Mouse (Mus musculus): Measurements from ENCODE around the gene Mtch1. TPM values are rescaled to one million over a fixed set of nuclear protein-coding genes. Genes with fewer than 3 reads are reported as not detected.
"Not testable (repeated sequence)": the region's sequence is repeated elsewhere in the genome, so short reads cannot be mapped to it uniquely, and the experiment has no call there.

The Mtch1 gene
- total RNA-seq, 2 experiments from 2014 or later = 69.5 to 125 TPM

DNA sequence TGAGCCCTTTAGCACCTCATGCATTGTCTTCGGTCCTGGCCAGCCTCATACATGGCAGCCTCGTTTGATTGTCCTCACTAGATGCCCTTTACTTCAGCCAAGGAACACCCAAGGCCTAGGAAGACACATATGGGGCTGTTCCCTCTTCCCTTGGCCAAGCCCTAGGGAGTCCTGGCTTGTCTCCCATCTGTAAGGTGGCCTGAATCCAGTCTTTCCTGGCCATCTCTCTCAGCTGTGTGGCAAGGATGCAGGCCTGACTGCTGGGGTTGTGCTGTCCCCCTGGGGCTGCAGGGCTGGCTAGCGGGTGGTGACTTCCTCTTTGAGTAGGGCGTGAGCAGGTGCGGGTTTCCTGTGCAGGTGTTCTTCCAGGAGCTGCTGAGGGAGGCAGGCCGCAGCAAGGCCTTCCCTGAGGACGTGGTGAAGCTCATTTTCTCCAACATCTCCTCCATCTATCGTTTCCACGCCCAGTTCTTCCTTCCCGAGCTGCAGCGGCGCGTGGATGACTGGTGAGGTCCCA, 17.4 kb upstream of the Mtch1 start:
- no peak for ATAC-seq (replicated peaks; ENCODE audit: poor library complexity, severe bottlenecking)

DNA sequence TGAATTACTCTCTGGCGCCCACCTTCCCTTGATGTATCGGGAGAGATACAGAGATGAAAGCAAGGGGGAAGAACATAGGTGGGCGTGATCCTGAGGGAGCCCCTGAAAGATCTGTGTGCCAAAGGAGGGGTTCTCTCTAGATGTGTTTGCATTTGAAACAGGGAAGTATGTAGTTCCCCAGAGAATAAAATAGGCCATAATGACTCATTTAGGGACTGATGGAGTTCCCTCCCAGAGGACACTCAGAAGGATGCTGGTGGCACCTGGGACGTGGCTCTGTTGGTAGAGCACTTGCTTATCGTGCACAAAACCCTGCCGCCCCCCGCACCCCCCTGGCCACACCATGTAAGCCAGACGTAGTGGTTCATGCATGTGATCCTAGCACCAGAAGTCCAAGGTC, 15.4 kb upstream of the Mtch1 start:
- ATAC-seq (replicated peaks; ENCODE audit: poor library complexity, severe bottlenecking) = no peak

- peak; percentile 65 for ATAC-seq (replicated peaks; ENCODE audit: poor library complexity, severe bottlenecking)
Observed at GRCm38 (mm10) chr17:29361982-29362691, 14.4 kb upstream of the Mtch1 start.

GRCm38 (mm10) chr17:29360761-29361221, 13.1 kb upstream of the Mtch1 start, which contains the start of gene Fgd2:
Gene Fgd2, plus strand, starts transcription at chr17:29360914.
- ATAC-seq (replicated peaks; ENCODE audit: poor library complexity, severe bottlenecking) = peak; percentile 84

- ATAC-seq (replicated peaks; ENCODE audit: poor library complexity, severe bottlenecking) = no peak
Observed at GRCm38 (mm10) chr17:29358928-29359327, 11.2 kb upstream of the Mtch1 start.

DNA sequence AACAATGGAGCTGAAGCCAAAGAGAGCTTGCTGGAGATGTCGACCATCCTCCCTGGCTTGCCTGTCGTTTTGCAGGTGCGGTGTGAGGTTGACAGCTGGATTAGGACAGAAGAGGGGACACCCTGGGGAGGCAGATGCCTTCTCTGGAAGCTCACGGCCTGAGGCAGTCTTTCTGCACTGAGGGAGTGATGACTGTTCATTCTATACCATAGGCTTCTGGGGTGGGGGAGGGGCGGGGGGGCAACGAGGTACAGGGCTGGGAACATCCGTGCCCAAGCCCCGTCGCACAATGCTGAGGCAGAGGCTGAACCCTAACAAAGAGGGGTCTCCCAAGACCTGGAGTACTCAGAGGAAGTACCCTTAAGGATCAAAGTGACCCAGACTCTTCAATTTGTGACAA, 9.1 kb upstream of the Mtch1 start:
- no peak for ATAC-seq (replicated peaks; ENCODE audit: poor library complexity, severe bottlenecking)

GRCm38 (mm10) chr17:29356479-29356856, 8.7 kb upstream of the Mtch1 start:
- ATAC-seq (replicated peaks; ENCODE audit: poor library complexity, severe bottlenecking) = no peak

- no peak for ATAC-seq (replicated peaks; ENCODE audit: poor library complexity, severe bottlenecking)
Observed at GRCm38 (mm10) chr17:29355841-29356478, 8.2 kb upstream of the Mtch1 start.

DNA sequence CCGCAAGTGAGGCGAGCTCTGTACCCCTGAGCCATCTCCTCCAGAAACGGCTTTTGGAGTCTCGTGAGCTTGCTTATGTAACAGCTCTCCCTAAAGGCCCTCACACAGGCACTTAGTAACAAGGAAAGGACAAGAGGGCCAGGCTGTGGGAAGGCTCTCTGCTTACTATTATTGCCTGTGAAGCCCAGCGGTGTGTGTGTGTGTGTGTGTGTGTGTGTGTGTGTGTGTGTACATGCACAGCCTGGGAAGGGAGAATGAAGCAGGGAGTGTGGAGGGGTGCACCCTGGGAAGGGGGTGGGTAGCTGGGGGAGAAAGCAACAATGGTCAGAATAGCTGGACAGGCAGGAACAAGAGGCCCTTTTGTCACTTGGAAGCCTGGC, 7.7 kb upstream of the Mtch1 start:
- ATAC-seq (replicated peaks; ENCODE audit: poor library complexity, severe bottlenecking) = no peak

DNA sequence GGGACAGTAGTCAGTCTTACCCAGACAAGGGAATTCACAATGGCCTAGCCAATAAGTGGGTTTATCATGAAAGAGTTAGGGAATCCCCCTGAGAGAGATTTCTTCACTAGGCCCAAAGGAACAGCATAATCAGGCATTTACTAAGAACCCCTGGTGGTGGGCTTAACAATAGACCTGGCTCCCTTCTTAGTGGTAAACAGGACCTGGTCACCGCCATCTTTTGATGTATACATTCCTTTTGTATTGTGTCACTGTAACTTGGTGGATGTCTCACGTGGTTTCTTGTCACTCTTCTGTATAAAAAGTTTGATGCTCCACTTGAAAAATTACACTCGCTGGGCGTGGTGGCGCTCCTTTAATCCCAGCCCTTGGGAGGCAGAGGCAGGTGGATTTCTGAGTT, 3.3 kb upstream of the Mtch1 start:
- not testable (repeated sequence) for ATAC-seq (replicated peaks; ENCODE audit: poor library complexity, severe bottlenecking)

DNA sequence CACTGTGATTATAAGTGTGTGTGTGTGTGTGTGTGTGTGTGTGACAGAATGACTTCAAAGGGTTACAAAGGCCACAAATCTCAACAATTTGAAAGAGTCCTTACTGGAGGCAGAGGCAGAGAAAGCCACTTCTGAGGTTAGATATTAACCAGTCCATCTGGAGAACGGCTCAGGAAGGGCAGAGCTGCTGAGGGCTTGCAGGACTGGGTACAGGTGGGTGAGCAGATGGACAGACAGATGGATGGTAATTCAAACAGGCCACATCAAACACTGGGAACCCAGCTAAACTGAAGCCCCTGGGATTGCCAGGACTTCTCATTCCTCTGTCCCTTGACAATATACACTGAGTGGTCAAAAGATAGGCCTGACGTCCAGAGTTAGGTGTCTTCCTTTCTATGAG, 1.3 kb upstream of the Mtch1 start:
- ATAC-seq (replicated peaks; ENCODE audit: poor library complexity, severe bottlenecking) = no peak

DNA sequence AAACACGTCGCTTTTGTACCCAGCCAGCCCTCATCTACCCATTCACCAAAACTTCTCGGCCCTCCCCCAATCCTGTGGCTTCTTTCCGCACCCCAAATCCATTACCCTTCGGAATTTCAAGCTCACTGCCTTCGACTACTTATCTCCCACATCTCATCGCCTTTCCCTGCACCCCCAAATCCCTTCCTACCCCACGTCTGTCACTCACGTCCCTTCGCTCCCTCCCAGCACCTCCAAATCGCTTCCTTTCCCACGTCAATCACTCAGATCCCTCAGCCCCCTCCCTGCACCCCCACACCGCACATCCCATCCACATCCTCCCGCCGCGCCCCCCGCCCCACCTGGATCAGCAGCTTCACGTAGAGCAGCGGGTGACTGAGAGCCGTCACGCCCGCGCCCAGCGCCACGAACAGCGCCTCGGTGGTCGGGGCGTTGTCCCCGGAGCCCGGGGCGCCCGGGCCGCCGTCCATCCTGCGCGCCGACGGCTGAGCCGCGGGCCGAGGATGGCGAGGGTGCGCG, 549 bp downstream of the Mtch1 start:
- 0 out of 2 replicates have a peak, but pooled peaks have one; percentile 0 for ATAC-seq (replicated peaks; ENCODE audit: poor library complexity, severe bottlenecking)

DNA sequence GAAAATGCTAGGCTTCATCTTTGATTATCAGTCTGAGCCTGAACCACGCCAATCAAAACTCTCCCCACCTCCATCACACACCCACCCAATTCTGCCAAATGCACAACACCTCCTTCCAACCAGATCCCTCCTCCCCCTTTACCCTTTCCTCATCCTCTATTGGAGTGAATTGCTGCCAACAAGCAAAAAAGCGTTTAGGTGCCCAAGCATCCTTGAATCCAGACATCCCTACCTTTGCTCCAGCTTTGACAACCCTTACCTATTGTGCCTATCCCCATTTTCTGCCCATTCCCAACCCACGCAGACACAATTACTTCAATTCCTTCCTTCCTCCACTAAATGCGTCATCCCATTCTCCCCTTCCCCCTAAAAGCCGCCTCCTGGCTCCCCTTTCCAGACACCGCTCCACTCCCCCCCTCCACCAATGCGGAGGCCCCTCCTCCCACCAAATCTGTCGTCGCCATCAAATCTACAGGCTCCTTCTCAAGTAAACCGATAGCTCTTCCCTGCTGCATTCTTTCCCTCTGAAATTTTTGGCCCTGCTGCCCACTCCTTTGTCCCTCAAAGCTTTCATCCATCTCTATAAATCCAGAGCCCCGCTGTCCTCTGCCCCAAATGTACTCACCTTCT, 1.1 kb downstream of the Mtch1 start:
- ATAC-seq (replicated peaks; ENCODE audit: poor library complexity, severe bottlenecking) = no peak

DNA sequence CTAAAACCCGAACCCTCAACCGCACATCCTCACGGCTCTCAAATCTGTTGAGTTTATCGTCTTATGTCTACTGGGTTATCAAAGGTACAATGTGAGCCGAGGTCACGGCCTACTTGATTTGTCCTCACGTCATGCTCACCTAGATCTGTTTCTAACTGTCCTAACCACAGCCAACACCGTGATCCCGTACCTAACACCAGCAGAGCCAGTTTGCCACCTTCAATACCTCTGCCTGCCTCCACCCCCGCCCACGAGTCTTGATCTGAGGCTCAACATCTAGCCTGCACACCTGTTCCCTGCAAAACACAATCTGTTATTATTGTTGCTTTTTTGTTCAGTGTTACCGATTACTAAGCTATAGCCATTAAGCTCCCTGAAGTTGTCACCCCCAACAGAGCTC, 2.5 kb downstream of the Mtch1 start:
- no peak for ATAC-seq (replicated peaks; ENCODE audit: poor library complexity, severe bottlenecking)

- ATAC-seq (replicated peaks; ENCODE audit: poor library complexity, severe bottlenecking) = no peak
Observed at GRCm38 (mm10) chr17:29343241-29343640, 4.5 kb downstream of the Mtch1 start.

DNA sequence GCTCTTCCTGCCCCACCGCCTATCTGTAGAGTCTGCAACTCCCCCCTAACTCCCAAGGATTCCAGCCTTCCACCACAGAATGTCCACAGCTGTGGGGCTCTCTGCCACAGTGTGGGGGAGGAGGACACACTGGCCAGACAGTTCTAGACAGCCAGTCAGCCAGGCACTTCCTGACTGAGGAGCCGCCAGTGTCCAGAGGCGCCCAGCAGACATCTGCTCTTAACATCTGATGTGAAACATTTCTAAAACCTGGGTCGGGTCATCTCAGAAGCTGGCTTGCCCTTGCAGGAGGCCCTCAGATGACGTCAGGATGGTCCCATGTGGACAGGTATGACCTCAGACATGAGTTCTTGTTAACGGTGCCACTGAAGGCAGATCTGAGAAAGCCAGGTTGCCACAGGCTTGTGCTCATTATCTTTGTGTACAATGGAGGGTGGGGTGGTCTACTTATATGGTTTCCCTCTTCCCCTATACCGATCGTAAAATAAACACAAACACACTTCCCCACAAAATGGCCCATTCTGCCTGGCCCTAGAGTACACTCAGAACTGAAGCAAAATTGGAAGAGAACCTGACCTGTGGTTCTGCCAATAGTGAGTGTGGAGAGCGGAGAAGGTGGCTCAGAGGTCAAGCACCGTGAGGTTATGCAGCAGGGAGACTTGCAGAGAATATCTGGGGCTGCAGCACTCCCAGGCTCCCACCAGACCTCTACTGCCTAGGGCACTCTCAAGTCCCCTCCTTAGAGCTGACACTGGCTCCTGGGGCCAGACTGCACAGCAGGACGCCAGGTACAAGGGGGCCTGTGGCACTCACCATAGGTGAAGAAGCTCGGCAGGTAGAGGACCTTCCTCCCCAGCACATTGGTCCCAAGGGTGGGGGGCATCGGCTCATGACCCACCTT, 5.5 kb downstream of the Mtch1 start:
- ATAC-seq (replicated peaks; ENCODE audit: poor library complexity, severe bottlenecking) = no peak

DNA sequence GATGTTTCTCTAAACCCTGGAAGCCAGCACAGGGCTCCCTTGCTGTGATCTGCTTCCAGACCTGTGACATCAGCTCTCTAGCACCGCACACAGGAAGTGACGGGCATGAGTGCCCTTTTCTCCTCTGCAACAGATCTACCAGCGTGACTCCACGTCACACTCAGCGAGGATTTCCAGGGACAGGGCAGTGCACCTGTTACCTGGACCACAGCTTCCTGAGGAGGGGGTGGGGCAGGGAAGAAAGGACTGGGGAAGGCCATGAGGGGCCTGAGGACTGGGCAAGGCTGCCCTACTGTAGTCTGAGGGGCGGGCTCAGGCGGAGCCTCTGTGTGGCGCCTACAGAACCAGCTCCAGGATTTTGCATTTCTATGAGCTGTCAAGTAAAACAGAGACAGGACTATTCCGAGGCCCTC, 6.1 kb downstream of the Mtch1 start:
- ATAC-seq (replicated peaks; ENCODE audit: poor library complexity, severe bottlenecking) = peak; percentile 60

DNA sequence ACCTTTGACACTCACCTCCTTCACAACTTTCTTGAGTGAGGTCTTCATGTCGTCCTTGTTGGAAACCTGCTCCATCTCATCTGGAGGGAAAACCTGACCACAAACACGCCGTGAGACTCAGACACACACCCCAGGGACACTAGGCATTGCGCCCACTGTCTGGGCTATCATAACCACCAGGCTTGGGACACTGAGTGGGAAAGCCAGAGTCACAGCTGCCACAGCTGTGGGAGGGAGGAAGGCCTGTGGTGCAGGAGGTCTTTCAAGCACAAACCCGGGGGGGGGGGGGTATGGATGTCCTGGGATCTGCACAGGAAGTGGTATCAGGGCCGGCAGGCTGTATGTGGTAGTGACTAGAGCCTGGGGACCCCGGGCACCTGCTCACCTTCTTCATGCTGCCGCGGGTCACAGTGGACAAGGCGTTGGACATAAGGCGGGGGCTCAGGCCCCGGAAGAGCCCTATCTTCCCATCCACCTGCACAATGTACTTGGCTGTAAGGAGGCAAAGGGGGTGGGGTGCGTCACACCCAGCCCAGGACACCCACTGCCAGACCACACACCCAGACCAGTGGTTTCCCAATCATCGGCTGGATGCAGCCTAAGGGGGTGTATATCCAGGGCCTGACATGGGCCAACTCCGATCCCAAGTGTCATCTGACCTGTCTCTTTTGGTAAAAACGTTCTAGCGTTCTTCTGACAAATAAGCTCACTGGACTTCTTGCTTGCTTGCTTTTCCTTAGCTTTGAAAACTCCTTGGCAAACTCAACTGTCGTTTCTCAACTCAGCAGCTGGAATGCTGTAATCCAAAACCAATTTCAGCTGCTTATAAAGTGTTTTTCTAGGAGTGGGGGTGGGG, 7.1 kb downstream of the Mtch1 start:
- ATAC-seq (replicated peaks; ENCODE audit: poor library complexity, severe bottlenecking) = no peak

DNA sequence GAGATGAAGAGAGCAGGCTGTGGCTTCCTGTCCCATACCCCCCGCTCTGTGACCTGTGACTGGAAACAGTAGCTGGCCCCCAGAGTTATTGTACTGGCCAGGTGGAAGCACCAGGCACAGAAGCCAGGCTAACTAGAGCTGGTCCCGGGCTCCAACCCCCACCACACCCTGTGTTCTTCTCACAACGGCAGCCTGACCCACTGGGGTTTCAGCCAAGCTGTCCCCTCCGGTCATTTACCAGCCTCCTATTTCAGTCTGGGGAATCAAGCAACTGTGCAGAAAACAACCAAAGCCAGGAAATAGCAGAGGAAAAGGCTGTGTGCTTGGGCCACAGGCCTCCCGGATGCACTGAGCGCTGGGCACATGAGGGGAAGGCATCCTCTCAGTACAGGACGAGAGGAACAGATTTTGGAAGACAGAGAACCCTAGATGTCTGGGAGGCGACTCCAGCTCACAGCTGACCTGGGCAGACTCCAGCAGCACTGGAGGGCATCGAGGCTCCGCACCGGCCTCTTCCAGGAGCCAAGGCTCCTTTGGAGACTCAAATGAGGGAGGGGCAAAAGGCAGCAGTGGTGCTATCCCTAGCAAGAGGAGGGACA, 8.5 kb downstream of the Mtch1 start:
- no peak for ATAC-seq (replicated peaks; ENCODE audit: poor library complexity, severe bottlenecking)

Measured in granulocyte monocyte progenitor cell, adult 5-6 weeks (primary cell).